Mouse (Mus musculus) stomach, postnatal 0 days (tissue): ENCODE results near the gene Nt5e. TPM values are rescaled to one million over a fixed set of nuclear protein-coding genes. Genes with fewer than 3 reads are reported as not detected.
A peak's percentile ranks its signal among the peaks of the same experiment; 100 is the strongest.

Experiments used
- ATAC-seq: fragments of 200-750 bp; cut with Nextera tagmentation; 2 replicates; pipeline ENCODE4 v1.8.0; 2017; ENCODE audit not compliant: low FRiP score, low TSS enrichment
- DNase-seq: peaks from one replicate; pipeline ENCODE4 v3.0.0-alpha.2; 2016; ENCODE audit warnings: low spot score
- H3K27ac ChIP-seq: fragments of 300-500 bp; sonication (generic); replicated peaks from 2 replicates; pipeline ENCODE4 v1.5.1; 2014; ENCODE audit warnings: mild to moderate bottlenecking, control low read depth
- H3K27me3 ChIP-seq: fragments of 300-500 bp; sonication (generic); 2 replicates; pipeline ENCODE4 v1.6.1; 2014; ENCODE audit warnings: low read length; ENCODE audit not compliant: control insufficient read depth, insufficient read depth
- H3K36me3 ChIP-seq: fragments of 300-500 bp; sonication (generic); 2 replicates; pipeline ENCODE4 v1.6.1; 2014; ENCODE audit warnings: low read length, mixed read lengths; ENCODE audit not compliant: control insufficient read depth, insufficient read depth
- H3K4me1 ChIP-seq: fragments of 300-500 bp; sonication (generic); replicated peaks from 2 replicates; pipeline ENCODE4 v1.6.1; 2014; ENCODE audit warnings: antibody characterized with exemption; ENCODE audit not compliant: control insufficient read depth, insufficient read depth
- H3K4me2 ChIP-seq: fragments of 300-500 bp; sonication (generic); replicated peaks from 2 replicates; pipeline ENCODE4 v1.6.1; 2014; ENCODE audit warnings: low read depth, mild to moderate bottlenecking, control low read depth, moderate library complexity
- H3K4me3 ChIP-seq: fragments of 300-500 bp; sonication (generic); 2 replicates; pipeline ENCODE4 v1.5.1; 2014; ENCODE audit warnings: low read depth, low read length, control low read depth
- H3K9ac ChIP-seq: fragments of 300-500 bp; sonication (generic); 2 replicates; pipeline ENCODE4 v1.6.1; 2014; ENCODE audit warnings: mild to moderate bottlenecking, low read length, control low read depth, mixed read lengths
- H3K9me3 ChIP-seq: fragments of 300-500 bp; sonication (generic); 2 replicates; pipeline ENCODE4 v1.6.1; 2016; ENCODE audit warnings: low read length; ENCODE audit not compliant: control insufficient read depth
- CTCF ChIP-seq: IDR thresholded peaks from 2 replicates; pipeline ENCODE4 v1.5.1; 2016; ENCODE audit warnings: antibody characterized with exemption, low read depth, mild to moderate bottlenecking, moderate library complexity
- EP300 ChIP-seq: optimal IDR thresholded peaks from 2 replicates; pipeline ENCODE3; 2016; ENCODE audit warnings: antibody characterized with exemption
- WGBS: fragments of 180-500 bp; shearing (Covaris S2); extraction: QIAGEN DNeasy Blood & Tissue Kit; methylation state at CpG from one replicate; pipeline ENCODE4 v1.1.7; 2014; 5-methylcytosine and 5-hydroxymethylcytosine counted together
- polyA plus RNA-seq: library from polyadenylated mRNA; unstranded; fragments of >200 nt; fragmentation: Nextera tagmentation; extraction: Ambion mirVana; gene quantifications from 2 replicates; pipeline ENCODE4 v1.2.1, GENCODE M21; 2015

Nt5e gene
- polyA plus RNA-seq, 1 experiment from 2014 or later, result 52.7 TPM

- no peak overlapping the region for H3K4me3 ChIP-seq
- no peaks in the 10 kb centered on the region for H3K36me3 ChIP-seq
- H3K9ac ChIP-seq, result no peak overlapping the region
- WGBS, result 88% methylated on average over 6 of the region's 6 CpGs
- no peak overlapping the region for H3K4me2 ChIP-seq
- DNase-seq (no peak), ATAC-seq (no peak)
- TF ChIP-seq CTCF (no peak), EP300 (no peak)
- no peaks in the 10 kb centered on the region for H3K9me3 ChIP-seq
- H3K4me1 ChIP-seq, result peaks cover 3% of the 10 kb centered on the region; the same call in 1 of the 2 replicates
- no peak overlapping the region for H3K27ac ChIP-seq
- no peaks in the 10 kb centered on the region for H3K27me3 ChIP-seq
Observed at GRCm38 (mm10) chr9:88348623-88349022, 21.6 kb downstream of the Nt5e start.

GRCm38 (mm10) chr9:88350317-88350716 is 23.3 kb downstream of the Nt5e start:
- Histone ChIP-seq H3K4me2 (no peak overlapping the region), H3K27ac (peak overlapping the region; percentile 53), H3K9ac (no peak overlapping the region), H3K4me1 (peaks cover 3% of the 10 kb centered on the region; the same call in 1 of the 2 replicates), H3K9me3 (no peaks in the 10 kb centered on the region), H3K4me3 (no peak overlapping the region), H3K27me3 (no peaks in the 10 kb centered on the region), H3K36me3 (no peaks in the 10 kb centered on the region)
- 60% methylated on average over 1 of the region's 1 CpGs for WGBS
- ATAC-seq, result peak; percentile 48
- no peak for DNase-seq
- TF ChIP-seq EP300, result no peak
- no peak for TF ChIP-seq CTCF

GRCm38 (mm10) chr9:88351163-88351562 is 24.2 kb downstream of the Nt5e start:
- 18% methylated on average over 3 of the region's 3 CpGs for WGBS
- no peaks in the 10 kb centered on the region for H3K27me3 ChIP-seq
- DNase-seq, result no peak

GRCm38 (mm10) chr9:88352741-88353140 is 25.7 kb downstream of the Nt5e start:
- no peak overlapping the region for H3K27ac ChIP-seq
- no peak overlapping the region for H3K4me2 ChIP-seq
- DNase-seq (no peak), ATAC-seq (no peak)
- no peak for TF ChIP-seq EP300
- no peak for TF ChIP-seq CTCF
- no peak overlapping the region for H3K4me3 ChIP-seq
- no peaks in the 10 kb centered on the region for H3K9me3 ChIP-seq
- H3K27me3 ChIP-seq, result no peaks in the 10 kb centered on the region
- peaks cover 3% of the 10 kb centered on the region; the same call in 1 of the 2 replicates for H3K4me1 ChIP-seq
- H3K9ac ChIP-seq, result no peak overlapping the region
- H3K36me3 ChIP-seq, result no peaks in the 10 kb centered on the region
- WGBS, result 73% methylated on average over 6 of the region's 6 CpGs

More at GRCm38 (mm10) chr9:88351163-88351562, 24.2 kb downstream of the Nt5e start:
- Histone ChIP-seq H3K36me3 (no peaks in the 10 kb centered on the region), H3K9ac (no peak overlapping the region), H3K4me2 (no peak overlapping the region), H3K9me3 (no peaks in the 10 kb centered on the region), H3K4me3 (no peak overlapping the region), H3K27ac (peak overlapping the region; percentile 53), H3K4me1 (peaks cover 3% of the 10 kb centered on the region; the same call in 1 of the 2 replicates)
- TF ChIP-seq EP300 (no peak), CTCF (no peak)
- ATAC-seq, result peak; percentile 54; the same call in 1 of the 2 replicates

- no peak overlapping the region for H3K4me2 ChIP-seq
- H3K9ac ChIP-seq, result no peak overlapping the region
- 88% methylated on average over 7 of the region's 7 CpGs for WGBS
Observed at GRCm38 (mm10) chr9:88353459-88353858, 26.5 kb downstream of the Nt5e start.

GRCm38 (mm10) chr9:88357173-88357572 is 30.2 kb downstream of the Nt5e start:
- no peak for DNase-seq
- no peak overlapping the region for H3K4me3 ChIP-seq
- no peak overlapping the region for H3K4me2 ChIP-seq
- ATAC-seq, result no peak
- TF ChIP-seq EP300, result no peak
- TF ChIP-seq CTCF, result no peak
- no peaks in the 10 kb centered on the region for H3K9me3 ChIP-seq
- no peak overlapping the region for H3K9ac ChIP-seq
- 49% methylated on average over 3 of the region's 3 CpGs for WGBS
- H3K4me1 ChIP-seq, result no peaks in the 10 kb centered on the region
- H3K36me3 ChIP-seq, result no peaks in the 10 kb centered on the region
- H3K27ac ChIP-seq, result no peak overlapping the region
- H3K27me3 ChIP-seq, result no peaks in the 10 kb centered on the region

More at GRCm38 (mm10) chr9:88353459-88353858, 26.5 kb downstream of the Nt5e start:
- H3K4me3 ChIP-seq, result no peak overlapping the region
- no peaks in the 10 kb centered on the region for H3K27me3 ChIP-seq
- ATAC-seq (no peak), DNase-seq (no peak)
- TF ChIP-seq EP300, result no peak
- no peak for TF ChIP-seq CTCF
- H3K36me3 ChIP-seq, result no peaks in the 10 kb centered on the region
- no peak overlapping the region for H3K27ac ChIP-seq
- no peaks in the 10 kb centered on the region for H3K9me3 ChIP-seq
- peaks cover 3% of the 10 kb centered on the region; the same call in 1 of the 2 replicates for H3K4me1 ChIP-seq
